Comparison of ENCODE assay signal across 1 mouse cellular context in the genomic region with DNA sequence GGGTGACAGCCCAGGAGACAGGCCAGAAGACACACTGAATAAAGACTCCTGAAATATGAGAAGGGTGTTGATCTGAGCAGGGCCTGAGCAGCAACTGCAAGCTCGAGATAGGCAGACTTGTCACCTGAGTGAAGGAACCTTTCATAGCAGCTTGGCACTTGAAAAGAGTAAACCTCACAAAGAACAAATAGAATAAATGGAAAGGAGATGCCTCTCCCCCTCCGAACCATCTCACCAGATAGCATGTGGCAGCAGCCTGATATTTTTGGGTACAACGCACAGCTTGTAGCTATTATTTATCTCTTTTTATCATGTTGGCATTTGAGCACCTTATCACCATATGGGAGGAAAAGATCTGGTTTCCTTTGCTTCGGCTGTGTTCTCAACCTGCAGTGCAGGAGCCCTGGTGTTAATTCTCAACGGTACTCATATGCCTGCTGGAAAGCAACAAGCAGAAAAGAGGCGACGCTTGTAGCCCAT.
TF ChIP-seq lines count a peak whose summit lies in the region.

No protein-coding gene starts in this region.

TF ChIP-seq in MEL, 35 proteins besides CTCF, POLR2A, EP300 and RAD21 (continued from another document):
- TF ChIP-seq RCOR1 (IDR thresholded peaks at IDR 0.05; ENCODE audit: low read depth, low read length) (0 out of 2 replicates have a peak, but pooled peaks have one; percentile 29), TCF12 (IDR thresholded peaks at IDR 0.05; ENCODE audit: low read depth, low read length) (peak; percentile 59), USF2 (IDR thresholded peaks at IDR 0.05; ENCODE audit: borderline replicate concordance in 1 of 2, insufficient read depth in 1 of 2, low read depth in 1 of 2, low read length in 2 of 2) (no peak), GATA1 (IDR thresholded peaks at IDR 0.05; ENCODE audit: low read depth, low read length) (peak; percentile 48), TAL1 (IDR thresholded peaks at IDR 0.05; ENCODE audit: low read length) (0 out of 2 replicates have a peak, but pooled peaks have one; percentile 4)
